Mouse (Mus musculus): ENCODE measurements around the gene Speer4a. TPM values are rescaled to one million over a fixed set of nuclear protein-coding genes. Genes with fewer than 3 reads are reported as not detected.
A peak's percentile ranks its signal among the peaks of the same experiment; 100 is the strongest.
"Not testable (repeated sequence)": the region's sequence is repeated elsewhere in the genome, so short reads cannot be mapped to it uniquely, and the experiment has no call there.

Gene Speer4a
- not detected in 2 replicates for polyA plus RNA-seq (2014; fragmentation: Nextera tagmentation; extraction: Ambion mirVana)

GRCm38 (mm10) chr5:26039458-26039857 is at the start of gene Speer4a:
Gene Speer4a, minus strand, starts transcription at chr5:26039558.
- 81% methylated on average over 2 of the region's 2 CpGs for WGBS
- not testable (repeated sequence) for H3K27ac ChIP-seq (ENCODE audit: low read depth, low read length); H3K4me2 ChIP-seq (ENCODE audit: low read length); H3K9ac ChIP-seq (ENCODE audit: low read length); H3K9me3 ChIP-seq (replicated peaks; ENCODE audit: control insufficient read depth, low read length); H3K27me3 ChIP-seq (replicated peaks; ENCODE audit: control insufficient read depth, insufficient read depth, low read length); ATAC-seq; H3K4me3 ChIP-seq (ENCODE audit: low read depth, low read length); H3K4me1 ChIP-seq (ENCODE audit: control insufficient read depth, insufficient read depth, low read length); DNase-seq (ENCODE audit: low spot score); H3K36me3 ChIP-seq (ENCODE audit: control insufficient read depth, insufficient read depth, low read length)

- not testable (repeated sequence) for H3K9ac ChIP-seq (ENCODE audit: low read length); H3K36me3 ChIP-seq (ENCODE audit: control insufficient read depth, insufficient read depth, low read length); DNase-seq (ENCODE audit: low spot score); H3K4me1 ChIP-seq (ENCODE audit: control insufficient read depth, insufficient read depth, low read length); H3K4me3 ChIP-seq (ENCODE audit: low read depth, low read length); H3K9me3 ChIP-seq (replicated peaks; ENCODE audit: control insufficient read depth, low read length); H3K4me2 ChIP-seq (ENCODE audit: low read length); ATAC-seq; H3K27ac ChIP-seq (ENCODE audit: low read depth, low read length); H3K27me3 ChIP-seq (replicated peaks; ENCODE audit: control insufficient read depth, insufficient read depth, low read length)
These were observed 39.7 kb upstream of the Speer4a start for GRCm38 (mm10) chr5:26079023-26079422.

- no peak for ATAC-seq
- Histone ChIP-seq H3K27ac (ENCODE audit: low read depth, low read length) (no peak overlapping the region), H3K4me1 (ENCODE audit: control insufficient read depth, insufficient read depth, low read length) (no peaks in the 10 kb centered on the region), H3K36me3 (ENCODE audit: control insufficient read depth, insufficient read depth, low read length) (no peaks in the 10 kb centered on the region), H3K9me3 (replicated peaks; ENCODE audit: control insufficient read depth, low read length) (no peaks in the 10 kb centered on the region), H3K9ac (ENCODE audit: low read length) (no peak overlapping the region), H3K4me3 (ENCODE audit: low read depth, low read length) (no peak overlapping the region), H3K27me3 (replicated peaks; ENCODE audit: control insufficient read depth, insufficient read depth, low read length) (no peaks in the 10 kb centered on the region), H3K4me2 (ENCODE audit: low read length) (no peak overlapping the region)
- no peak for DNase-seq (ENCODE audit: low spot score)
- WGBS = 91% methylated on average over 24 of the region's 24 CpGs
These were observed 31.4 kb upstream of the Speer4a start for GRCm38 (mm10) chr5:26070716-26071115.

- not testable (repeated sequence) for H3K9ac ChIP-seq (ENCODE audit: low read length); ATAC-seq; H3K4me3 ChIP-seq (ENCODE audit: low read depth, low read length); H3K4me2 ChIP-seq (ENCODE audit: low read length); H3K27me3 ChIP-seq (replicated peaks; ENCODE audit: control insufficient read depth, insufficient read depth, low read length); H3K4me1 ChIP-seq (ENCODE audit: control insufficient read depth, insufficient read depth, low read length); DNase-seq (ENCODE audit: low spot score); H3K27ac ChIP-seq (ENCODE audit: low read depth, low read length); H3K36me3 ChIP-seq (ENCODE audit: control insufficient read depth, insufficient read depth, low read length); H3K9me3 ChIP-seq (replicated peaks; ENCODE audit: control insufficient read depth, low read length)
- WGBS = no CpG with 5 or more reads among the region's 2 CpGs
These were observed 19.1 kb upstream of the Speer4a start, which contains the start of gene Gm7347 for GRCm38 (mm10) chr5:26058481-26058880. Gene Gm7347, minus strand, starts transcription at chr5:26058581.

GRCm38 (mm10) chr5:26022816-26023215 is 16.5 kb downstream of the Speer4a start, which contains the start of gene Gm5862:
Gene Gm5862, minus strand, starts transcription at chr5:26022916.
- H3K27ac ChIP-seq (ENCODE audit: low read depth, low read length); H3K9ac ChIP-seq (ENCODE audit: low read length); H3K4me3 ChIP-seq (ENCODE audit: low read depth, low read length); H3K4me1 ChIP-seq (ENCODE audit: control insufficient read depth, insufficient read depth, low read length); DNase-seq (ENCODE audit: low spot score); H3K27me3 ChIP-seq (replicated peaks; ENCODE audit: control insufficient read depth, insufficient read depth, low read length); H3K4me2 ChIP-seq (ENCODE audit: low read length); ATAC-seq; H3K9me3 ChIP-seq (replicated peaks; ENCODE audit: control insufficient read depth, low read length); H3K36me3 ChIP-seq (ENCODE audit: control insufficient read depth, insufficient read depth, low read length): not testable (repeated sequence)
- no CpG with 5 or more reads among the region's 3 CpGs for whole genome bisulfite sequencing

- 78% methylated on average over 6 of the region's 7 CpGs for WGBS
- H3K4me1 ChIP-seq (ENCODE audit: control insufficient read depth, insufficient read depth, low read length); H3K4me3 ChIP-seq (ENCODE audit: low read depth, low read length); H3K27ac ChIP-seq (ENCODE audit: low read depth, low read length); H3K9me3 ChIP-seq (replicated peaks; ENCODE audit: control insufficient read depth, low read length); DNase-seq (ENCODE audit: low spot score); H3K27me3 ChIP-seq (replicated peaks; ENCODE audit: control insufficient read depth, insufficient read depth, low read length); H3K36me3 ChIP-seq (ENCODE audit: control insufficient read depth, insufficient read depth, low read length); H3K9ac ChIP-seq (ENCODE audit: low read length): not testable (repeated sequence)
- H3K4me2 ChIP-seq (ENCODE audit: low read length) = peak overlapping the region; percentile 74; the same call in 1 of the 2 replicates
- 0 out of 2 replicates have a peak, but pooled peaks have one; percentile 10 for ATAC-seq
These were observed 31.7 kb downstream of the Speer4a start for GRCm38 (mm10) chr5:26007697-26008096.

GRCm38 (mm10) chr5:26006937-26007695 is 32.2 kb downstream of the Speer4a start:
- WGBS = 21% methylated on average over 45 of the region's 45 CpGs
- not testable (repeated sequence) for H3K27ac ChIP-seq (ENCODE audit: low read depth, low read length); H3K36me3 ChIP-seq (ENCODE audit: control insufficient read depth, insufficient read depth, low read length)

GRCm38 (mm10) chr5:26004698-26005097 is 34.7 kb downstream of the Speer4a start, which contains the start of gene Gm1979:
Gene Gm1979, minus strand, starts transcription at chr5:26004798.
- H3K4me1 ChIP-seq (ENCODE audit: control insufficient read depth, insufficient read depth, low read length); ATAC-seq; H3K27ac ChIP-seq (ENCODE audit: low read depth, low read length); H3K27me3 ChIP-seq (replicated peaks; ENCODE audit: control insufficient read depth, insufficient read depth, low read length); H3K4me3 ChIP-seq (ENCODE audit: low read depth, low read length); H3K9me3 ChIP-seq (replicated peaks; ENCODE audit: control insufficient read depth, low read length); H3K36me3 ChIP-seq (ENCODE audit: control insufficient read depth, insufficient read depth, low read length); H3K9ac ChIP-seq (ENCODE audit: low read length); H3K4me2 ChIP-seq (ENCODE audit: low read length); DNase-seq (ENCODE audit: low spot score): not testable (repeated sequence)
- WGBS = 100% methylated on average over 1 of the region's 2 CpGs

More at GRCm38 (mm10) chr5:26006937-26007695, 32.2 kb downstream of the Speer4a start:
- DNase-seq (ENCODE audit: low spot score) (peak; percentile 59), ATAC-seq (peak; percentile 91)
- H3K4me2 ChIP-seq (ENCODE audit: low read length) = peak overlapping the region; percentile 74
- H3K4me3 ChIP-seq (ENCODE audit: low read depth, low read length) = peak overlapping the region; percentile 36
- H3K27me3 ChIP-seq (replicated peaks; ENCODE audit: control insufficient read depth, insufficient read depth, low read length); H3K4me1 ChIP-seq (ENCODE audit: control insufficient read depth, insufficient read depth, low read length); H3K9me3 ChIP-seq (replicated peaks; ENCODE audit: control insufficient read depth, low read length): not testable (repeated sequence)
- peak overlapping the region; percentile 49 for H3K9ac ChIP-seq (ENCODE audit: low read length)

- H3K9me3 ChIP-seq (replicated peaks; ENCODE audit: control insufficient read depth, low read length); H3K27me3 ChIP-seq (replicated peaks; ENCODE audit: control insufficient read depth, insufficient read depth, low read length); DNase-seq (ENCODE audit: low spot score); H3K4me3 ChIP-seq (ENCODE audit: low read depth, low read length); H3K4me1 ChIP-seq (ENCODE audit: control insufficient read depth, insufficient read depth, low read length); H3K27ac ChIP-seq (ENCODE audit: low read depth, low read length); ATAC-seq; H3K36me3 ChIP-seq (ENCODE audit: control insufficient read depth, insufficient read depth, low read length); H3K4me2 ChIP-seq (ENCODE audit: low read length); H3K9ac ChIP-seq (ENCODE audit: low read length): not testable (repeated sequence)
- WGBS = no CpG with 5 or more reads among the region's 3 CpGs
These were observed 50.8 kb downstream of the Speer4a start, which contains the start of gene Gm21698 for GRCm38 (mm10) chr5:25988550-25988949. Gene Gm21698, minus strand, starts transcription at chr5:25988650.

All from forebrain, embryonic 14.5 days (tissue).